Mouse (Mus musculus) R1 (cell line): Measurements from ENCODE around the gene Cish.

Source experiments
- DNase-seq: peaks from one replicate; pipeline ENCODE4 v3.0.0-alpha.2; 2018; ENCODE audit warnings: low read depth, low spot score

The Cish gene

DNA sequence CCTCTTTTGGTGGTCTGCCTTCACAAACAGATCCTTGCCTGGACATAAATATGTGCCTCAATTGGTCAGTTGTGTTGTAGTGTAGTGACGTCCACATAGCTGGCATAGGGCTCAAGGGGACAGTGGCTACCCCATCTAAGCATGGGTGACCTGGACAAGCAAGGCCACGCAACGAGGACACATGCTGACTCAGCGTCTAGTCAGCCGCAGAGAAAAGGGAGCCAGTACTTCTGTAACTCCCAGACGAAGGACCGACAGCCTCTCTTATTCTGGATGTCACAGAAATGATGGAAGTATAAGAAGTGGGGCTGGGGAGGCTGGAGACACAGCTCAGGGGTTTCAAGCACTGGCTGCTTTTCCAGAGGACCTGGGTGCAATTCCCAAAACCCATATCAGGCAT, 18.2 kb upstream of the Cish start:
- DNase-seq: no peak

DNA sequence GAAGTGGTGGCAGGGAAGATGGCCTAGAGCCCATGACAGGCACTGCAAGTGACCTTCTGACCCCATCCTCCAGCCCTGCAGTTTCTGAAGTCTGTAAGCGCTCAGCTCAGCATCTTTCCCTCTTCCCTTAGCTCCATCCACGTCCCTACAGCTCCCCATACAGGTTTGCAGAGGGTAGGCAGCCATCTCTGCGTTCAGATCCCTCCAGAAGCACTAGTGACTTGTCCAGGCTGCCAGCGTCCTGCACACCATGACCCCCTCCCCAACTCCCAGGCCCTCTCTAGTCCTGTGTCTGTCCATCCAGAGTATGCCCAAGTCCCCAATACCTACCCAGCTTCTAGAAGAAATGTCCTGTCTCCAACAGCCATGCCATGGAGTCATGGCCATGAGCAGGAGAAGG, 17.7 kb upstream of the Cish start:
- DNase-seq: no peak

DNA sequence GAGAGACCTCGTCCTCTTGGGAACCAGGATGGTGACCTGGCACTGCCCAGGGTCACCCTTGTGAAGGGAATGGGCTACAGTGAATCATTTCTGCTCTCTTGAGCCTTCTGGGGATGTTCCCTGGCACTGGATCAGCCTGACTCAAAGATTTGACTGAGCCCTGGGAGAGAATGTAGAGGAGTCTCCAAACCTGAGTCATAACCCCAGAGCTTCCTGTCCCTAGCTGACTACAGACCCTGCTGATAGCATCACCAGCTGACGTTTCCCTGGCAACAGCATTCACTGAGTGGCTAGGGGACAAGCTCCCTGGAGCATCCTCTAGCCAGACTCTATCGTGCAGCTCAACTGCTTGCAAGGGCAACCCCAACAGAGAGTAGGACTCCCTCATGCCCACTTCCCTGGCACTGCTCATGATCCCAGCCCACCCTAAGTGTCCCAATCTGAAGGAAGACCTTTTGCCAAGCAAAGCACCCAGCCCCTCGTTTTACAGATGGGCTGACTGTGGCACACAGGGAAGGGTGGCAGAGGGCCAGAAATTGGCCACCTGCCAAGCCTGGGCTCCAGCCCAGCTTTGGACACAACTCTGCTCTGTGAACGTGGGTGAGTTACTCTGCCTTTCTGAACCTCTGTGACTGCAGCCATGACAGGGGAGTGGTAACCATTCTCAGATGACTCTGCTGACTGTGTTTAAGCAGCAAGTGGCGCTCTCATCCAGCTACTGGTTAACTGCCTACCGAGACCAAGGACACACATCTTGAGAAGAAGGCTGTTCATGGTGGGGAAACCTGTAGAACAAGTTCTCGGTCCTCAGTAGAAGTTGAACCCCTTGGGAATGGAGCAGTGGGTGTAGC, 17.1 kb upstream of the Cish start:
- DNase-seq: peak; percentile 71

- DNase-seq: peak; percentile 97
Measured at GRCm38 (mm10) chr9:107279378-107280321, 16.2 kb upstream of the Cish start.

DNA sequence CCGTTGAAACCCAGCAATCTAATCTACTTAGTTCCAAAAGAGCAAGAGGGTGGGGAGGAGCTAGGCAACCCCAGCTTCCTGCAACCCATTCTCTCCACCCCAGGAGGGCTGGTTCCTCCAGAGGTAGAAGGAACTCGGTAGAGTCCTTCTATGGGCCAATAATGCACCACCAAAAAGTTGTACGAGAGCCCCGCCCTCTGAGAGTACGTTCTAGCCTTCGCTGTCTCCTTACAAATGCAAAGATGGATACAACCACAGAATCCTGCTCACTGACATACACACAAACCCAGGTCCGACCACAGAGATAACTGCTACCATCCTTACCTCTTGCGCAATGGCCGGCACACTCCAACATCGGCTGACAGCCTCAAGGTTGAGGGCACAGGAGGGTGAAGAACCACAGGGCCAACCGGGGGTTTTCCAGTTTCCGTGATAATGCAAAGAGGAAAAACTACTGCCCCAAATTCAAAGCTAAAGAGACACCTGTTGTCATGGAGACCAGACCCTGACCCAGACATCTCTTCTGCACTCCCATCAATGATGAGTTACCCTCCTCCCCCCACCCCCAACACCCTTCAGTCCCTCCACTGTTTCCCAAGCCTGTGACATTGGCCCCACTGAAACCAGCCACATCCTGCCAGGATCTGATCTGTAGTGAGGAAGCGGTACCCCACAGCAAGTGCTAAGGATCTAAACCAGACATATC, 15.4 kb upstream of the Cish start:
- DNase-seq: peak; percentile 98

DNA sequence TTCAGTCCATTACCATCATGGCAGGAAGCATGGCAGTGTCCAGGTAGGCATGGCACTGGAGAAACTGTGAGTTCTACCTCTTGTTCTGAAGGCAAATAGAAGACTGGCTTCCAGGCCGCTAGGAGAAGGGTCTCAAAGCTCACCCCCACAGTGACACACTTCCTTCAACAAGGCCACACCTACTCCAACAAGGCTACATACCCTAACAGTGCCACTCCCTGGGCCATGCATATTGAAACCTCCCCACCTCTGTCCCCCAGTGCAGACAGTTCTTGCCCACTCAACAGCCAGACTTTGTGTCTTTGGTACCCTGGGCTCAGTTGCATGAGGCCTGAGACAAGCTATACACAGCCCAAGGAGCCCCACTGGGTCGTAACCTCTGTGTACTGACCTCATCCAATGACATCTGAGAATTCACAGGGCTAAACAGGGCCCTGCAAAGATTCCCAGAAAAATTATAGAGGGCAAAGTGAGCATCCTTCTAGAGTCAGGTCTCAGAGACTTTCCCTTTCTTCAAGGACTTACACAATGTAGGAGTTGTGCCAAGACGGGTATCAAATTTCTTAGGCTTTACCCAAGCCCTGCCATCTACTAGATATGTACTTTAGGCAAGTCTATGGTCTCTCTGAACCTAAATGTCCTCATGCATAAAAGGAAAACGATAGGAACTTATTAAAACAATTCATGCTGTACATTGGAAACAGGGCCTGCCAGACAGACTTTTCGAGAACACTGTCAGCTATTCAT, 14.4 kb upstream of the Cish start:
- DNase-seq: peak; percentile 61

- no peak for DNase-seq
Measured at GRCm38 (mm10) chr9:107282951-107283350, 12.9 kb upstream of the Cish start.

GRCm38 (mm10) chr9:107285009-107285408, 10.8 kb upstream of the Cish start:
- no peak for DNase-seq

DNA sequence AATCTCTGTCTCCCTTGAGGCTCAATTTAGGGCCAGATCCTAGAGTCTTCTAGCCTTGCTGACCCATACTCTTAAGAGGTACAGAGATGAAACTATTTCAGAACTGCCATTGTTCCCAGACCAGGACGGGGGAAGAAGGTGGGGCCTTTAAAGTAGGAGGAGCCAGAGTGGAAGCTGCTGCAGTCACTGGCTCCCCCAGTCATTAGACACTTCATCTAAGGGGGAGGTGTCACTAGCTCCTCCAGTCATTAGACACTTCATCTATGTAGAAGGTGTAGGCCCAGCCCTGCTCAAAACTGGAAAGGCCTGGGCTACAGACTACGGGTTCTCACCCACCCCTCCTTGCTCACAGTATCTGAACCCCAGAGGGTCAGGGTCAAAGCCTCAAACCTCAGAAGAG, 8.5 kb upstream of the Cish start:
- DNase-seq: peak; percentile 71

DNA sequence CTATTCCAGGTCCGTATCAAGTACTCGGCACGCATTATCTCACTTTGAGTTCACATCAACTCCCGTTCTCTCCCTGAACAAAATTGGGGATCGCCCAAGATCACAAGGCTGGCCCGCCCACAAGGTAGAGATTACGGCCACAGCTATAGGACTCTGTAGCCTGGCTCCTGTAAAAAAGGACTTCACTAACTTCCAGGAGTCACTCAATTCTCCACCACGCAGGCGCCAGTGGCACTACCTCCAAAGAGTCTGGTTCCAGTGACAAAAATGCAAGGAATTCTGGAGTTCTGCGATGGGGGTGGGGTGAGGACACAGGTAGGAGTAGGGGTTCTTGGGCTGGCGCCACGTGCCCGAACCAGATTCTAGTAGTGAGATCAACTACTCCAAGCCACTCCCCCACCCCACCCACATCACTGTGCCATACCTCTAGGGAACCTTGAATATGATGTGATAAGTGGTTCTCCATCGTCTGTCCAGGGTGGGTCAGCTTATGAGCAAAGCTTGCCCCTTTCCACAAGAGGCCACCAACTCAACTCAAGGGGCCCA, 7.6 kb upstream of the Cish start:
- DNase-seq: no peak

- peak; percentile 91 for DNase-seq
Measured at GRCm38 (mm10) chr9:107288711-107289110, 7.1 kb upstream of the Cish start.

- peak; percentile 89 for DNase-seq
Measured at GRCm38 (mm10) chr9:107289211-107290076, 6.4 kb upstream of the Cish start, which contains the start of gene Mapkapk3. Gene Mapkapk3, minus strand, starts transcription at chr9:107289877.

DNA sequence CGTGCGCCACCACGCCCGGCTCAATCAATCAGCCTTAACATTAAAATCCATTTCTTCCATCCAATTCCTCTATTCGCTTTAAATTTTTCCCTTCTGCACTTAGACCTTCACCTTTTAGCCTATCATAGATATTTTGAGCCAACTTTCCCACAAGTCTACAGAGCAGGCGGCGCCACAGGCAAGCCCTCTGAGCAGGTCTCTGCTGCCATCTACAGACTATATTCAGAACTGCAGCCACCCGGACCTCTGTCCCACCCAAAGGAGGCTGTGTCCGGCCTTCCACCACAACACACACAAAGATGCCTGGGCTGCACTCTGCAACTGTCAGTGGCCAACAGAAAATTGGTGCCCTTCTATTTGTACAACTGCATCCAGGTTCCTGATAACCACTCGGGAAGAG, 4.9 kb upstream of the Cish start:
- DNase-seq: peak; percentile 65

- peak; percentile 74 for DNase-seq
Measured at GRCm38 (mm10) chr9:107294249-107294648, 1.6 kb upstream of the Cish start.

DNA sequence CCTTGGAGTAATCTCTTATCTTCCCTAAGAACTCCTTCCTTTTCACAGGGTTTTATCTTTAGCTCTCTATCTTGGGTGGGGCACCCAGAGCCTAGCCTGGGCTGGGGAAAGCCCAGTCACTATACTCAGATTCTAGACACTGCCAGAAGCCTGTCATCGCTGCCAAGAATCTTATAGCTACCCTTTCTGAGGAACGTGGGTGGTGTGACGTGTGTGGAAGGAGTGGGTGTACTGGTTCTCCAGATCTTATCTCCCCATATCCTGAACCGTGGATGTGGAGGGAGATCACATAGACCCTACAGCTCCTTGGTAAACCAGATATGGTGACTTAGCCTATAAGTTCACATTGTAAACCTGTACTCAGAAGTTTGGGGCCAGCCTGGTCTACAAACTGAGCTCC, 210 bp upstream of the Cish start:
- DNase-seq: no peak

- no peak for DNase-seq
Measured at GRCm38 (mm10) chr9:107296041-107296440, 215 bp downstream of the Cish start.

- DNase-seq: peak; percentile 97
Measured at GRCm38 (mm10) chr9:107296501-107296965, 707 bp downstream of the Cish start.

- no peak for DNase-seq
Measured at GRCm38 (mm10) chr9:107297059-107297458, 1.2 kb downstream of the Cish start.

- no peak for DNase-seq
Measured at GRCm38 (mm10) chr9:107297658-107298057, 1.8 kb downstream of the Cish start.
